Mouse (Mus musculus): ENCODE data around the gene Etfdh. TPM values are rescaled to one million over a fixed set of nuclear protein-coding genes. Genes with fewer than 3 reads are reported as not detected.

Gene Etfdh
- polyA plus RNA-seq (2014; fragmentation: Illumina TruSeq; extraction: RNeasy Lipid Tissue Mini Kit (QIAGEN cat#74804); ENCODE audit: low read depth, low replicate concordance): 37.1 TPM

GRCm38 (mm10) chr3:79629416-79629730, at the start of gene Etfdh:
TSS of gene Etfdh (minus strand) at chr3:79629500.

DNA sequence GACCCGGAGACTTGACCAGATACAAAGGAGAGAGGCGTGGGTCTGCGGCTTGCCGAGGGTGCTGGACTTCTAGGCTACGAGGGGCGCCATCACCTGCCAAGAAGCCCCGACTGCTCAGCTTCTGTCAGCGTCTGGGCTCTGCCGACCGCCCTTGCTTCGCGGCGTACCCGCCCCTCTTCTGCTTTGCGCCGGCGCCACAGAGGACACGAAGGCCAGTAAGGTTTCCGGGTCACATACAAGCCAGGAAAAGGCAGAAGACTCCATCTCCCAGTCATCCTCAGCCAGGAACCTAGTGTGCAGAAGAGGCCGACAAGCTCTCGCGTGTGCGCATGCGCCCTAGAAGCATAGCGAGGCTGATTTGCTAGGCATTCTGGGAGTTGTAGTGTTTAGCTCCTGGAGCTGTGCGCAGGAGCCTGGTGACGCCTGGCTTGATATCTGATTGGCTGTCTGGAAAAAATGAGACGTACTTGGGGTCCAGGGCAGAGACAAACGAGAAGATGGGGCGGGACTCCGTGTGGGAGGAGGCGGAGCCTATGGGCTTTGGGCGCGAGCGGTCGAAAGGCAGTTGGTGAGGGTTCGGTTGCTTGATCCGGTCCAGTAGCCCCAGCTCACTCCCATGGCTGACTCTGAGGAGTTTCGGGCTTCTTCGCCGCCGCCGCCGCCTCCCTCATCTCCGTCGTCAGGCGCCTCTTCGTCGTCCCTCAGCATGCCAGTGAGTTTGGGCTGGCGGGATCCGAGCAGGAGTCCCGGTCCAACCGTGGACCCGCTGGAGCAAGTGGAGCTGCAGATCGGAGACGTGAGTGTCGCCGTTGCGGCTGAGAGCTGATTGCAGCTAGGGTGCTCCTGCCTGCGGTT, 512 bp downstream of the Etfdh start, which contains the start of gene 4930579G24Rik:
TSS of gene 4930579G24Rik (plus strand) at position 519 of the 855 bp plus-strand sequence.

DNA sequence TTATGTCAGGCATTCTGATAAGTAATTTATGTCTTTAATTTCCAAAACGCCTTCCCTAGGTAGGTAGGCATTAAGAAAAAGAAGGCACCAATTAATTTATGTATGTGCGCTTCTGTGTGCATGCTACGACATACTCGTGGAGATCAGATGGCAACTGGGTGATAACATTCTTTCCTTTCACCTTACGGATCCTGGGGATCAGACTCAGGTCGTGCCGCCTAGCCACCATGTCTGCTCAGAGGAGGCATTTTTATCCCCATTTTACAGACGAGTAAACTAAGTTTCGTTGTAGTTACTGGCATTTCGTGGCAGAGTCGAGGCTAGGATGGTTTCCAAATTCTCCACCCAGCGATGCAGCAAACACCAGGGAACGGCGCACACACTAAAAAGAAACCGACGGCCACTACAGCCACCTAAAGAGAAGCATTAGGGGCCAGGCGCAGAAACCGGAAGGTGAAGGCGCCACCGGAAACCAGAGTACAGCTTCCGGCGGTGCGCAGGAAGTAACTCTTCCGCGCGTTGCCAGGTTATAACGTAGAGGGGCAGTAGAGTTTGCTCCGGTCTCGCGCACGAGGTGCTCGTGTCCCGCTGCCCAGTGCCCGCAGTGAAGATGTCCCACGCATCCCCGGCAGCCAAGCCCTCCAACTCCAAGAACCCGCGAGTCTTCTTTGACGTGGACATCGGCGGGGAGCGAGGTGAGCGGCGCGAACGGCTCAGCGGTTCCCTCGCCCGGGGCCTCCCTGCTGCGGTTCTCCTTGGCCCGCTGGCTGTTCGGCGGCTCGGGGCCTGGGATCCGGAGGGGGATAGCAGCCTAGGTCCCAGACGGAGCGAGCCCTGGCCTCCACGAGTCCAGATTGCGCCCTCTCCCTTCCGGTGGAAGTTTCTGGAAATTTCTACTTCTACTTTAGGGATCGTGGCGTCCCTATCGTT, 38.2 kb downstream of the Etfdh start, which contains the start of gene Ppid:
TSS of gene Ppid (plus strand) at position 480 of the 930 bp plus-strand sequence.

DNA sequence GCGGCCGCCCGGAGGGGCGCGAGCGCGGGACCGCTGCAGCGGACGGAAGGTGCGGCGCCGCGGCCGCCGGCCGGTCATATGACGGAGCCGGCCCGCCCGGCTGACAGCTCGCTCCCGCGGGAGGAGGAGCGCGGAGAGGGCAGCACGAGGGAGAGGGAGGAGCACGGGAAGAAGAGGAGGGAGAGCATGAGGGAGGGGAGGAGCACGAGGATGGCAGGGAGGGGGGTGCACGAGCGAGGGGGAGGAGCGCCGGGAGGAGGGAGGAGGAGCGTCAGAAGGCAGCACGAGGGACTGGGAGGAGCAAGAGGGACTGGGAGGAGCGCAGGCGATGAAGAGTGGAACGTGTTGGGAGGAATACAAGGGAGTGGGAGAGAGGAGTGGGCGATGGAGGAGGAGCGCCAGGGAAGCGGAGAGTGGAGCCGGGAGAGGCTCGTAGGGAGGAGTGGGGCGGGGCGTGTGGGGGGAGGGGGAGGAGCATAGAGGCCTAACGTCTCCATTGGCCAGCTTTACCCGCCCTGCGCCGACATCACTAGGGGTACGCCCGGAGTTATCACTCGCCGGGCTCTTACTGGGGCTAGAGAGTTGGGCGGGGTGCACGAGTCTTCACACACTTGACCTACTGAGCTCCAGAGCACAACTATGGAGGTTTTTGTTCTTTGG, 61.5 kb downstream of the Etfdh start, which contains the start of gene Fnip2:
TSS of gene Fnip2 (minus strand) at position 94 of the 660 bp plus-strand sequence.

Other genes starting within 250 kb of the Etfdh start
- 3.8 TPM for gene Fnip2, start 61.7 kb downstream of the Etfdh start, polyA plus RNA-seq (2014; fragmentation: Illumina TruSeq; extraction: RNeasy Lipid Tissue Mini Kit (QIAGEN cat#74804); ENCODE audit: low read depth, low replicate concordance)
- 128 TPM for gene Ppid, start 38.2 kb downstream of the Etfdh start, polyA plus RNA-seq (2014; fragmentation: Illumina TruSeq; extraction: RNeasy Lipid Tissue Mini Kit (QIAGEN cat#74804); ENCODE audit: low read depth, low replicate concordance)
- 65.2 TPM for gene 4930579G24Rik, start 421 bp downstream of the Etfdh start, polyA plus RNA-seq (2014; fragmentation: Illumina TruSeq; extraction: RNeasy Lipid Tissue Mini Kit (QIAGEN cat#74804); ENCODE audit: low read depth, low replicate concordance)
- gene Rxfp1, start 108.4 kb upstream of the Etfdh start, polyA plus RNA-seq (2014; fragmentation: Illumina TruSeq; extraction: RNeasy Lipid Tissue Mini Kit (QIAGEN cat#74804); ENCODE audit: low read depth, low replicate concordance): 0.29 TPM
- gene Tmem144, start 223.3 kb upstream of the Etfdh start, polyA plus RNA-seq (2014; fragmentation: Illumina TruSeq; extraction: RNeasy Lipid Tissue Mini Kit (QIAGEN cat#74804); ENCODE audit: low read depth, low replicate concordance): 93.6 TPM

Data from testis, adult 10 weeks (tissue).